Mouse (Mus musculus) thymus, adult 2 months (tissue): ENCODE measurements around the gene Rbm4.

Source experiments
- CTCF ChIP-seq: fragments of 200-500 bp; IDR thresholded peaks from 2 replicates; pipeline ENCODE4 v1.5.1; 2012; ENCODE audit warnings: mild to moderate bottlenecking, control low read depth, low read length, moderate library complexity, borderline replicate concordance; ENCODE audit not compliant: control insufficient read depth, poor library complexity, insufficient read depth; ENCODE audit errors: extremely low read depth
- POLR2A ChIP-seq: fragments of 200-500 bp; IDR thresholded peaks from 2 replicates; pipeline ENCODE4 v1.6.1; 2012; ENCODE audit warnings: mild to moderate bottlenecking, low read length, control low read depth, moderate library complexity; ENCODE audit not compliant: control insufficient read depth, poor library complexity, insufficient read depth; ENCODE audit errors: extremely low read depth

GRCm38 (mm10) chr19:4785206-4785605 lies 8.5 kb downstream of the Rbm4 start:
- TF ChIP-seq POLR2A: no peak
- TF ChIP-seq CTCF: no peak
